Mouse (Mus musculus): ENCODE measurements at regions not wholly inside any gene's neighbourhood (a gene's known extent, or its start where the extent isn't known, plus 50 kb on each side); places are given as distances from the start of the nearest gene placed in this dataset.
A peak's percentile ranks its signal among the peaks of the same experiment; 100 is the strongest.

- H3K27ac ChIP-seq: no peak overlapping the region
- 52% methylated on average over 9 of the region's 9 CpGs for WGBS
- no peak for ATAC-seq (ENCODE audit: borderline replicate concordance, extremely low read depth, low FRiP score, low TSS enrichment)
These were observed 277.2 kb upstream of the Tshz3 start for GRCm38 (mm10) chr7:36420741-36421140.

GRCm38 (mm10) chr7:36449181-36449915, 248.6 kb upstream of the Tshz3 start:
- Histone ChIP-seq H3K9me3 (no peaks in the 10 kb centered on the region), H3K9ac (no peak overlapping the region), H3K4me1 (no peaks in the 10 kb centered on the region), H3K4me2 (no peak overlapping the region), H3K27ac (no peak overlapping the region), H3K4me3 (no peak overlapping the region), H3K36me3 (no peaks in the 10 kb centered on the region), H3K27me3 (no peaks in the 10 kb centered on the region)
- no peak for ATAC-seq (ENCODE audit: borderline replicate concordance, extremely low read depth, low FRiP score, low TSS enrichment)
- 49% methylated on average over 6 of the region's 6 CpGs for WGBS

More at GRCm38 (mm10) chr7:36420741-36421140, 277.2 kb upstream of the Tshz3 start:
- no peaks in the 10 kb centered on the region for H3K27me3 ChIP-seq
- no peaks in the 10 kb centered on the region for H3K36me3 ChIP-seq
- H3K4me2 ChIP-seq: no peak overlapping the region
- no peaks in the 10 kb centered on the region for H3K9me3 ChIP-seq
- H3K4me3 ChIP-seq: no peak overlapping the region
- H3K4me1 ChIP-seq: no peaks in the 10 kb centered on the region
- no peak overlapping the region for H3K9ac ChIP-seq

GRCm38 (mm10) chr7:36453816-36454215, 244.1 kb upstream of the Tshz3 start:
- H3K4me2 ChIP-seq: no peak overlapping the region
- 87% methylated on average over 4 of the region's 4 CpGs for WGBS
- no peak for ATAC-seq (ENCODE audit: borderline replicate concordance, extremely low read depth, low FRiP score, low TSS enrichment)

GRCm38 (mm10) chr7:36456080-36456479, 241.8 kb upstream of the Tshz3 start:
- H3K4me1 ChIP-seq: no peaks in the 10 kb centered on the region
- H3K27ac ChIP-seq: no peak overlapping the region
- H3K9me3 ChIP-seq: no peaks in the 10 kb centered on the region
- 84% methylated on average over 6 of the region's 6 CpGs for WGBS
- H3K4me3 ChIP-seq: no peak overlapping the region
- no peak overlapping the region for H3K9ac ChIP-seq
- no peak overlapping the region for H3K4me2 ChIP-seq
- no peaks in the 10 kb centered on the region for H3K27me3 ChIP-seq
- ATAC-seq (ENCODE audit: borderline replicate concordance, extremely low read depth, low FRiP score, low TSS enrichment): no peak
- no peaks in the 10 kb centered on the region for H3K36me3 ChIP-seq

More at GRCm38 (mm10) chr7:36453816-36454215, 244.1 kb upstream of the Tshz3 start:
- no peaks in the 10 kb centered on the region for H3K27me3 ChIP-seq
- no peak overlapping the region for H3K27ac ChIP-seq
- no peaks in the 10 kb centered on the region for H3K4me1 ChIP-seq
- no peaks in the 10 kb centered on the region for H3K9me3 ChIP-seq
- H3K9ac ChIP-seq: no peak overlapping the region
- H3K4me3 ChIP-seq: no peak overlapping the region
- no peaks in the 10 kb centered on the region for H3K36me3 ChIP-seq

GRCm38 (mm10) chr7:36462422-36462833, 235.5 kb upstream of the Tshz3 start:
- no peak overlapping the region for H3K4me2 ChIP-seq
- H3K27ac ChIP-seq: peak overlapping the region; percentile 11; the same call in 1 of the 2 replicates
- no peaks in the 10 kb centered on the region; the same call in 1 of the 2 replicates for H3K4me1 ChIP-seq
- ATAC-seq (ENCODE audit: borderline replicate concordance, extremely low read depth, low FRiP score, low TSS enrichment): peak; percentile 83
- H3K27me3 ChIP-seq: no peaks in the 10 kb centered on the region
- H3K36me3 ChIP-seq: no peaks in the 10 kb centered on the region
- 37% methylated on average over 5 of the region's 5 CpGs for WGBS
- no peak overlapping the region for H3K4me3 ChIP-seq
- H3K9ac ChIP-seq: no peak overlapping the region
- no peaks in the 10 kb centered on the region for H3K9me3 ChIP-seq

GRCm38 (mm10) chr7:36469386-36469785, 228.5 kb upstream of the Tshz3 start:
- Histone ChIP-seq H3K4me3 (no peak overlapping the region), H3K4me2 (no peak overlapping the region), H3K9ac (no peak overlapping the region), H3K9me3 (no peaks in the 10 kb centered on the region), H3K27ac (no peak overlapping the region), H3K27me3 (no peaks in the 10 kb centered on the region), H3K36me3 (no peaks in the 10 kb centered on the region), H3K4me1 (no peaks in the 10 kb centered on the region)
- no peak for ATAC-seq (ENCODE audit: borderline replicate concordance, extremely low read depth, low FRiP score, low TSS enrichment)

- H3K36me3 ChIP-seq: no peaks in the 10 kb centered on the region
- no peak overlapping the region for H3K9ac ChIP-seq
- H3K9me3 ChIP-seq: no peaks in the 10 kb centered on the region
- H3K4me1 ChIP-seq: no peaks in the 10 kb centered on the region
- no peak overlapping the region for H3K27ac ChIP-seq
- 68% methylated on average over 2 of the region's 2 CpGs for WGBS
- no peak for ATAC-seq (ENCODE audit: borderline replicate concordance, extremely low read depth, low FRiP score, low TSS enrichment)
- H3K4me2 ChIP-seq: no peak overlapping the region
- H3K4me3 ChIP-seq: no peak overlapping the region
- H3K27me3 ChIP-seq: no peaks in the 10 kb centered on the region
These were observed 224.4 kb upstream of the Tshz3 start for GRCm38 (mm10) chr7:36473532-36473931.

GRCm38 (mm10) chr7:36476434-36476833, 221.5 kb upstream of the Tshz3 start:
- no peak for ATAC-seq (ENCODE audit: borderline replicate concordance, extremely low read depth, low FRiP score, low TSS enrichment)
- H3K27ac ChIP-seq: no peak overlapping the region
- H3K36me3 ChIP-seq: no peaks in the 10 kb centered on the region
- no peaks in the 10 kb centered on the region for H3K4me1 ChIP-seq
- no peak overlapping the region for H3K4me3 ChIP-seq
- no peaks in the 10 kb centered on the region for H3K27me3 ChIP-seq
- H3K4me2 ChIP-seq: no peak overlapping the region
- no peaks in the 10 kb centered on the region for H3K9me3 ChIP-seq
- no peak overlapping the region for H3K9ac ChIP-seq
- WGBS: 94% methylated on average over 4 of the region's 4 CpGs

- no peak for ATAC-seq (ENCODE audit: borderline replicate concordance, extremely low read depth, low FRiP score, low TSS enrichment)
- no peak overlapping the region for H3K4me2 ChIP-seq
- H3K36me3 ChIP-seq: no peaks in the 10 kb centered on the region
- H3K27me3 ChIP-seq: no peaks in the 10 kb centered on the region
- no peaks in the 10 kb centered on the region for H3K9me3 ChIP-seq
- H3K4me3 ChIP-seq: no peak overlapping the region
- no peak overlapping the region for H3K27ac ChIP-seq
- no peak overlapping the region for H3K9ac ChIP-seq
- H3K4me1 ChIP-seq: no peaks in the 10 kb centered on the region
- 78% methylated on average over 22 of the region's 22 CpGs for WGBS
These were observed 220.9 kb upstream of the Tshz3 start for GRCm38 (mm10) chr7:36476851-36477644.

GRCm38 (mm10) chr7:36488155-36488554, 209.8 kb upstream of the Tshz3 start:
- Histone ChIP-seq H3K36me3 (no peaks in the 10 kb centered on the region), H3K4me2 (no peak overlapping the region), H3K27ac (no peak overlapping the region), H3K9me3 (no peaks in the 10 kb centered on the region), H3K4me1 (no peaks in the 10 kb centered on the region), H3K9ac (no peak overlapping the region), H3K4me3 (no peak overlapping the region), H3K27me3 (no peaks in the 10 kb centered on the region)
- ATAC-seq (ENCODE audit: borderline replicate concordance, extremely low read depth, low FRiP score, low TSS enrichment): no peak
- WGBS: 59% methylated on average over 9 of the region's 9 CpGs

GRCm38 (mm10) chr7:36491173-36491581, 206.7 kb upstream of the Tshz3 start:
- ATAC-seq (ENCODE audit: borderline replicate concordance, extremely low read depth, low FRiP score, low TSS enrichment): no peak
- no peaks in the 10 kb centered on the region for H3K36me3 ChIP-seq
- no peaks in the 10 kb centered on the region for H3K4me1 ChIP-seq
- 76% methylated on average over 10 of the region's 10 CpGs for WGBS
- no peak overlapping the region for H3K4me3 ChIP-seq
- no peak overlapping the region for H3K9ac ChIP-seq
- no peak overlapping the region for H3K4me2 ChIP-seq
- no peaks in the 10 kb centered on the region for H3K9me3 ChIP-seq
- H3K27ac ChIP-seq: no peak overlapping the region
- H3K27me3 ChIP-seq: no peaks in the 10 kb centered on the region
